Mouse (Mus musculus): ENCODE results near the gene Ndufc1.
"Not testable (repeated sequence)": the region's sequence is repeated elsewhere in the genome, so short reads cannot be mapped to it uniquely, and the experiment has no call there.

Ndufc1 gene

DNA sequence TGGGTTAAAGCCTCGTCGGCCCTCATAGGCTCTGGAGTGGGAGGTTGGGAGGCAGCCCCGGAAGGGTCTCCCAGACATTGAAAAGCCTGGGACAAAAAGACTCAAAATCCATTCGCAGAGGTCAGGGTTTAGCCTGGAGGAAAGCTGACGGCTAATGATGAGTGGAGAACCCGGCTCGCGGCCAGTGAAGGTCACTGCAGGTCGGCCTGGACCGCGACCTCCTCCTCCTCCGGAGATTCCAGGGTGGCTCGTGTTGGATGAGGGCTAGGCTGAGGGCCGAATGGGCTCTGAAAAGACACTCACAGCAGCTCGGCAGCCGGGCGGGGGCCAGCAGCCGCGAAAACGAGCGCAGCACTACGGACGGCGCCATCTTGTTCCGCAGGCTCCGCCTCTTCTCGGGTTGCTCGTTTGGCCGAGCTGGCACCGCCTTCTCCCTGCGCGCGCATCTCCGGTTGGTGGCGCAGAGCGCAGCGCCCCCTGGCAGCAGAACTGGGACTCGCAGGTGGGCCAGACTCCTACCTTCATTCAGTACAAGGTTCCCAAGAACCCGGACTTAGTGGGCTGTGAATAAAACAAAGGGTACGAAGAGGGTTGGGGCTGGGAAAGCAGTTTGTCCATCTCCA lies at the start of gene Ndufc1:
Gene Ndufc1, minus strand, starts transcription at position 428 of the 623 bp plus-strand sequence.
- H3K27me3 ChIP-seq (ENCODE audit: control insufficient read depth, insufficient read depth, low read length, poor library complexity, severe bottlenecking) = no peaks in the 10 kb centered on the region
- H3K36me3 ChIP-seq (ENCODE audit: control insufficient read depth, insufficient read depth, low read length, poor library complexity, severe bottlenecking) = peaks cover 5% of the 10 kb centered on the region; the same call in 1 of the 2 replicates
- DNase-seq (ENCODE audit: low read depth, low spot score) = peak; percentile 97

- Histone ChIP-seq H3K36me3 (ENCODE audit: control insufficient read depth, insufficient read depth, low read length, poor library complexity, severe bottlenecking) (peaks cover 2% of the 10 kb centered on the region; the same call in 1 of the 2 replicates), H3K27me3 (ENCODE audit: control insufficient read depth, insufficient read depth, low read length, poor library complexity, severe bottlenecking) (no peaks in the 10 kb centered on the region)
- DNase-seq (ENCODE audit: low read depth, low spot score) = peak; percentile 75
These were observed 26.2 kb upstream of the Ndufc1 start for GRCm38 (mm10) chr3:51434871-51435595.

GRCm38 (mm10) chr3:51434364-51434763 lies 25.6 kb upstream of the Ndufc1 start:
- not testable (repeated sequence) for H3K27me3 ChIP-seq (ENCODE audit: control insufficient read depth, insufficient read depth, low read length, poor library complexity, severe bottlenecking); DNase-seq (ENCODE audit: low read depth, low spot score); H3K36me3 ChIP-seq (ENCODE audit: control insufficient read depth, insufficient read depth, low read length, poor library complexity, severe bottlenecking)

- H3K36me3 ChIP-seq (ENCODE audit: control insufficient read depth, insufficient read depth, low read length, poor library complexity, severe bottlenecking) = peaks cover 2% of the 10 kb centered on the region; the same call in 1 of the 2 replicates
- DNase-seq (ENCODE audit: low read depth, low spot score) = no peak
- H3K27me3 ChIP-seq (ENCODE audit: control insufficient read depth, insufficient read depth, low read length, poor library complexity, severe bottlenecking) = no peaks in the 10 kb centered on the region
These were observed 16.6 kb upstream of the Ndufc1 start for GRCm38 (mm10) chr3:51425394-51425793.

GRCm38 (mm10) chr3:51421921-51422320 lies 13.1 kb upstream of the Ndufc1 start:
- Histone ChIP-seq H3K27me3 (ENCODE audit: control insufficient read depth, insufficient read depth, low read length, poor library complexity, severe bottlenecking) (no peaks in the 10 kb centered on the region), H3K36me3 (ENCODE audit: control insufficient read depth, insufficient read depth, low read length, poor library complexity, severe bottlenecking) (peaks cover 2% of the 10 kb centered on the region; the same call in 1 of the 2 replicates)
- DNase-seq (ENCODE audit: low read depth, low spot score) = peak; percentile 30

- Histone ChIP-seq H3K36me3 (ENCODE audit: control insufficient read depth, insufficient read depth, low read length, poor library complexity, severe bottlenecking) (peaks cover 2% of the 10 kb centered on the region; the same call in 1 of the 2 replicates), H3K27me3 (ENCODE audit: control insufficient read depth, insufficient read depth, low read length, poor library complexity, severe bottlenecking) (no peaks in the 10 kb centered on the region)
- no peak for DNase-seq (ENCODE audit: low read depth, low spot score)
These were observed 9.2 kb upstream of the Ndufc1 start for GRCm38 (mm10) chr3:51417966-51418365.

DNA sequence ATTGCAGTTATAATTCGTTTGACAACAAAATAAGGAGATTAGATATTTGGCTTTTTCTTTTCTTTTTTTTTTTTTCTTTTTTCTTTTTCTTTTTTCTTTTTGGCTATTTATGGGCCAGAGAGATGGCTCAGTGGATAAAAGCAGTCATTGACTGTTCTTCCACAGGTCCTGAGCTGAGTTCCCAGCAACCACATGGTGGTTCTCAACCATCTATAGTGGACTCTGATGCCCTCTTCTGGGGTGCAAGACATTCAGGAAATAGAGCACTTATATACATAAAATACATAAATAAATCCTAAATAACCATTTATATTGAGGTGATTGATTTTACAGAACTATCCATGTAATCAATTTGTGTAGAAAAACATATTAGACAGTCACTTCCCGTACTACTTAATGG lies 8.7 kb upstream of the Ndufc1 start:
- DNase-seq (ENCODE audit: low read depth, low spot score) = peak; percentile 27
- Histone ChIP-seq H3K27me3 (ENCODE audit: control insufficient read depth, insufficient read depth, low read length, poor library complexity, severe bottlenecking) (no peaks in the 10 kb centered on the region), H3K36me3 (ENCODE audit: control insufficient read depth, insufficient read depth, low read length, poor library complexity, severe bottlenecking) (peaks cover 2% of the 10 kb centered on the region; the same call in 1 of the 2 replicates)

DNA sequence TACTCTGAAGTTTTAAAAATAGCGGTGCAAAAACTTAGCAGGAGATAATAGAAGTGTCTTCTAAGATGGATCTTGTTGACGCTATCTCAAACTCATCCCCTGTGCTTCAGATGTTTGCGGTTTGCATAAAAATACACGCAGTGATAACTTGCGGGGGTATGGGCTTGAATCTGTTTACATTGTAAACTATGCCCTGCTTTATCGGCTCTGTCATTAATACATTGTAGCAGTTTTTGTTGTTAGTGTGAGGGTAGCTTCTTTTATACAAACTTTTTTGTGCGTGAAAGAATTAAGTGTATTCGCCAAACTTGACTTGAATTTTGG lies 8.3 kb upstream of the Ndufc1 start:
- DNase-seq (ENCODE audit: low read depth, low spot score) = no peak
- Histone ChIP-seq H3K27me3 (ENCODE audit: control insufficient read depth, insufficient read depth, low read length, poor library complexity, severe bottlenecking) (no peaks in the 10 kb centered on the region), H3K36me3 (ENCODE audit: control insufficient read depth, insufficient read depth, low read length, poor library complexity, severe bottlenecking) (peaks cover 2% of the 10 kb centered on the region; the same call in 1 of the 2 replicates)

GRCm38 (mm10) chr3:51416364-51417134 lies 7.8 kb upstream of the Ndufc1 start:
- Histone ChIP-seq H3K27me3 (ENCODE audit: control insufficient read depth, insufficient read depth, low read length, poor library complexity, severe bottlenecking) (no peaks in the 10 kb centered on the region), H3K36me3 (ENCODE audit: control insufficient read depth, insufficient read depth, low read length, poor library complexity, severe bottlenecking) (no peaks in the 10 kb centered on the region)
- peak; percentile 52 for DNase-seq (ENCODE audit: low read depth, low spot score)

DNA sequence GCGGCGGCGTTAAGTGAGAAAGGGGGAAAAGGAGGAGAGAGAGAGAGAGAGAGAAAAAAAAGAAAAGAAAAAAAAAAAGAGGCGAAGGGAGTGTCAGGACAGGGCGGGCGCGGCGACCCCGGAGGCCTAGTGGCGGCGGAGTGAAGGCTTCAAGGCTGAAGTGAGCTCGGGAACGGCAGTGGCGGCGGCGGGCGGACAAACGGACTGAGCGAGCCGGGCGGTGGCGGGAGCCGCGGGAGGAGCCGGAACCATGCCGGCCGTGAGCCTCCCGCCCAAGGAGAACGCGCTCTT lies 7.2 kb upstream of the Ndufc1 start:
- Histone ChIP-seq H3K36me3 (ENCODE audit: control insufficient read depth, insufficient read depth, low read length, poor library complexity, severe bottlenecking) (no peaks in the 10 kb centered on the region), H3K27me3 (ENCODE audit: control insufficient read depth, insufficient read depth, low read length, poor library complexity, severe bottlenecking) (no peaks in the 10 kb centered on the region)
- DNase-seq (ENCODE audit: low read depth, low spot score) = no peak

- Histone ChIP-seq H3K36me3 (ENCODE audit: control insufficient read depth, insufficient read depth, low read length, poor library complexity, severe bottlenecking) (no peaks in the 10 kb centered on the region), H3K27me3 (ENCODE audit: control insufficient read depth, insufficient read depth, low read length, poor library complexity, severe bottlenecking) (no peaks in the 10 kb centered on the region)
- DNase-seq (ENCODE audit: low read depth, low spot score) = peak; percentile 96
These were observed 6.6 kb upstream of the Ndufc1 start, which contains the start of gene Naa15 for GRCm38 (mm10) chr3:51415098-51416072. Gene Naa15 (plus strand): TSS chr3:51415148.

DNA sequence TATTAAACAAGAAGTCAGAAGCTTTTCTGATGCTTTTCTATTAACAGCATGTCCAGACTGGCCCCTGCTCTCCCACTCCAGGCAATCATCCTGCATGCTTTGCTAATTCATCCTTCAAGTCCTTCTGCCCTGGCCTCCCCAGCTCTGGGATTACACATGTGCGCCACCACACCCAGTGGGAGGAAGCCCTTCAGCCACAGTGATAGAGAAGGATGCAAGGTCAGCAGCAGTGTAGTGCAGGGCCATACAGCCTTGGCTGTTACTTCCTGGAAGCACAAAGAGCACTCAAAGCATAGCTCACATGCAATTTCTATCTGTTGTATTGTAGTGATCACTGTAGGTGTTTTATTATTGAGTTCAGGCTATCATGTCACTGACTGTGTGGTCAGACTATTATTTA lies 4.5 kb upstream of the Ndufc1 start:
- no peaks in the 10 kb centered on the region for H3K27me3 ChIP-seq (ENCODE audit: control insufficient read depth, insufficient read depth, low read length, poor library complexity, severe bottlenecking)
- no peak for DNase-seq (ENCODE audit: low read depth, low spot score)

GRCm38 (mm10) chr3:51412457-51412856 lies 3.7 kb upstream of the Ndufc1 start:
- no peaks in the 10 kb centered on the region for H3K27me3 ChIP-seq (ENCODE audit: control insufficient read depth, insufficient read depth, low read length, poor library complexity, severe bottlenecking)
- no peaks in the 10 kb centered on the region for H3K36me3 ChIP-seq (ENCODE audit: control insufficient read depth, insufficient read depth, low read length, poor library complexity, severe bottlenecking)
- DNase-seq (ENCODE audit: low read depth, low spot score) = no peak

More for the DNA sequence above, 4.5 kb upstream of the Ndufc1 start:
- no peaks in the 10 kb centered on the region for H3K36me3 ChIP-seq (ENCODE audit: control insufficient read depth, insufficient read depth, low read length, poor library complexity, severe bottlenecking)

- Histone ChIP-seq H3K27me3 (ENCODE audit: control insufficient read depth, insufficient read depth, low read length, poor library complexity, severe bottlenecking) (no peaks in the 10 kb centered on the region), H3K36me3 (ENCODE audit: control insufficient read depth, insufficient read depth, low read length, poor library complexity, severe bottlenecking) (peaks cover 7% of the 10 kb centered on the region; the same call in 1 of the 2 replicates)
- DNase-seq (ENCODE audit: low read depth, low spot score) = no peak
These were observed 773 bp downstream of the Ndufc1 start for GRCm38 (mm10) chr3:51407870-51408560.
